Mouse (Mus musculus) adipocyte (in vitro differentiated cells): Measurements from ENCODE around the gene Ppp4r4.
A peak's percentile ranks its signal among the peaks of the same experiment; 100 is the strongest.
"Not testable (repeated sequence)": the region's sequence is repeated elsewhere in the genome, so short reads cannot be mapped to it uniquely, and the experiment has no call there.

ENCODE experiments used
- DNase-seq: peaks from one replicate; pipeline ENCODE4 v3.0.0-alpha.2; 2016; ENCODE audit warnings: low spot score

Gene Ppp4r4

DNA sequence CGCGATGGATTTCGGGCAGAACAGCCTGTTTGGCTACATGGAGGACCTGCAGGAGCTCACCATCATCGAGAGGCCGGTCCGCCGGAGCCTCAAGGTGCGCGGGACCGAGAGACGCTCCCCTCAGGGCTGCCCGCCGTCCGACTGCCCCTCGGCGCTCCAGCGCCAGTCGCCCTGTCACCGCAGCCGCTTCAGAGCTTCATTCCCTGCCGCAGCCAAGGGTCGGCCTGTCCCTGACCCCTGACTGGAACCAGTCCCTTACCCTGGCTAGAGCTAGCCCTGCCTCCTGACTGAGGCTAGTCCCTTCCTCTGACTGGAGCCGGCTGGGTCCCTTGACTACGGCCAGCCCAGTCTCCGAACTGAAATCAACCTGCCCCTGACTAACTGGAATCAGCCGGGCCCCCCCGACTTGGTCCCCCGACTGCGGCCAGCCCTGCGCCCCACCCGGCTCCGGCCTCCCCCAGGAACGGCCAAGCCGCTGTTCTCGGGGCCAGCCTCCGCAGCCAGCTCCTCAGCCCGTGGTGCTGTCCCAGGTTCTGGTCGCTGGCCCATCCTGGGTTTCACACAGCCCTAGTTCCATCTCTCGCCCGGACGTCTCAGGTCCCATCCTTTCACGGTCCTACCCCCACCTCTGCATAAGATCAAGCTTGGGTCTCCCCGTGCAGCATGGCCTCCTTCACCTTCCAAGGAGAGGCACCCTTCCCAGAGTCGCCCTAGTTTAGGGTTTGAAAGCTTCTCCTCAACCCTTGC lies 739 bp downstream of the Ppp4r4 start:
- DNase-seq: no peak

DNA sequence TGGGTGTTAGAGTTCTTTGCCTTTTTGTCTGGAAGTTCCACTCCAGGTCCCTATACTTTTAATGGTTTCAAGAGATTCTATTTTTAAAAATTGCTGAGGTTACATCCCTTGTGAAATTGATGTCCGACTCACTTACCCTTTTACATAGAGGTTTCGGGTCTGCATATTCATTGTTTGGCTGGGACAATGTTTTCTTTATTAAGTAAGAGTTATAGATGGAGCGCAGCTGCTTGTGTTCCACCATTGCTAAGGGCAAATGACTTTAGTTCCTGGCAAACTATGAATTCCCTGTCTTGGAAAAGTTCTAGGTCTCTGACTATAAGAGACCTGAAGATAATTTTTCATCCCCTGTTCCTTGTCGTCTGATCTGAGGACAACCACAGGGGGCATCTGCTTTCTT lies 8.3 kb downstream of the Ppp4r4 start:
- DNase-seq: no peak

DNA sequence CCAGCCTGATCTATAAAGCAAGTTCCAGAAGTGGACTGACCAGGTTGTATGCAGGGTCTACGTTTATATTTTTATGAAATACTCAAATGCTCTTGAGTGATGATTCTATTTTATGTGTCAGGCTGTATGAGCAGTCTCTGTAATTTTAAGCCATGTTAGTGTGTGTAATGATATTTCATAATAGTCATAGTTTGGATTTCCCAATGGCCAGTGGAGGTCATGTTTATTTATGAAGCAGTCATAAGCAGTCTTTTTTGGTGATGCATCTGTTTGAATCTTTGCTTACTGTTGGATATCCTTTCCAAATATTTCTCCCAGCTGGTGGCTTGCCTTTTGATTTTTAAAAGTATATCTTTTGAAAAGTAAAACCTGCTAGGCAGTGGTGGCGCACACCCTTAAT lies 11.3 kb downstream of the Ppp4r4 start:
- no peak for DNase-seq

DNA sequence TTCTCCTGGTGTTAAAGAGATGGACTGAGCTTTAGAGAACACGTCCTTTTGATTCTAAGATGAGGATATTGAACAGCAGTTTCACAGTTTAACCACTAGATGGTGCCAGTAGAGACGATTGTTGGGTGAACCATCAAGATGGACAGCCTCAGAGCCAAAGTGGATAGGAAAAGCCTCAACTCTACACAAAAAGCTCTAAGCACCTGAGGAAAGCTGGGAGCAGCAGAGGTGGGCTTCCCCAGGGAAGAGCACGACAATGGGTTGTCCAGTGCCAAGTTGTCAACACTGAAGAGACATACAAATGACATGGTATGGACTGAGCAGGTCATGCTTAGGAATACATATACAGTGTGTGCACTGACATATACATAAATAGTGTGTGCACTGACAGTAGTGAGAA lies 12.1 kb downstream of the Ppp4r4 start:
- DNase-seq: peak; percentile 62

DNA sequence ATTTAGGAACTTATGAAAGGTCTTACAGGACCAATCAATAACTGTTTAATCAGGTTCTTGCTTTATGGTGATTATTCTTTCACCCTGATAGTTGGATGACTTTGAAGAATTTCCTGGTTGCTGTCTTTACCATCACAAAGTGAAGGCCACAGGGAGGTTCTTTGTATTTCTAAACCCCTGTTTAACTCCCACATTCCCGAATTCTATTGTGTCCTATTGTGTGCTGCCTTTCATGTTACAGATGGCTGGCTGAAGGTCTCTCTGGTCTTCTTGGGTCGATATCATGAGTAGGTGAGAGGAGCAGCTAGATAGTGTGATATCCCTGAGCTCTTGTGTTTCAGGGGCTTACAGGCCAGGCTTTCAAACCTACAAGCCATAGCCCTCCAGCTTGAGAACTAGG lies 15.4 kb downstream of the Ppp4r4 start:
- DNase-seq: no peak

DNA sequence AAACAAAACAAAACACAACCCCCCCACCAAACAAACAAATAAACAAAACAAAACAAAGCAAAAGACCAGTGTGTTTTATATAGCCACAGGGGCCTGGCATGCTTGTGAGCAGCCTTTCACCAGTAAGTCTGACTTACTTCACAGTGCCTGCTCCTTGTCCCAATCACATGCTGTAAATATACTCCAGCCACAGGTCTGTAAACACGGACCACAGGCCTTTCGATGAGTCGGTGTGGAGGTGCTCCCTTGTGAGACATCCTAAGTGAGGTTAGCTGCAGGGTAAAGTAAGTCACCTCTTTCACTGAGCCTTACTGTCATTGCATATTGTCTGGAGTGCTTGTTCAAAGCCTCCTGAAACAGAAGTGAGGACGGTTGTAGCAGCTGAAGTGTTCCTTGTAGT lies 16.4 kb downstream of the Ppp4r4 start:
- no peak for DNase-seq

DNA sequence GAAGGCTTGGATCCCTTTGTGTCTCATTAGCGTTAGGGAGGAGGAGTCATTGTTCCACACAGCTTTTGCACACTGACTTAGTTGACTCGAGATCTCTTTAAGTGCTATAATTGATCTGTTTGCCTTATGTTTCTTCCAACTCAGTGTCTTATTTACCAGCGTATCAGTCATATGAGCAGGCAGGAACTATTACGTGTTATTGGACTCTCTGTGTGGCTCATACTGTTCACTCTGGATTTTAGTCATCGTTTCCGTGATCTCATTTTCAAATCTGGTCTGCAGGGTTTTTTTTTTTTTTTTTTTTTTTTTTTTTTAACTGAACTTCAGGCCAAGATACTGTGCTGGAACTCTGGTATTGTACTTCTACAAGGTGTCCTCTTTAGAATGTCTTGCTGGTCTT lies 18.0 kb downstream of the Ppp4r4 start:
- DNase-seq: no peak

DNA sequence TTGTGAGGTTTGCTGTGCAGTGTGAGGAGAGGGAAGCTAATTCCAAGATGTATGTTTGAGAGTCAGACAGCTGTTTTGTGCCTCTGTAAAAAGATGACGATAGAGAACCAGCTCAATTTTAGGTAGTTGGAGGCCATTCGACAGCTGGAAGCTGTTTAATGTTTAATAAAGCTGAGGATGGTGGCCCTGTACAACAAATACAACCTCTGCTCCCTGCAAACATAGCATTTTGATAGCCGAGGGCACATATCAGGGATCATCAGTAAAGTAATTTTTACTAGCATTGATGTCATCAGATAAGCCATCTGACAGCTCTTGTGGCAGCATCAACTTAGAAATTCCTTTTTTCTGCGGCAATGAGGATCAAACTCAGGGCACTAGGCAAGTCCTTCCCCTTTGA lies 19.3 kb downstream of the Ppp4r4 start:
- DNase-seq: no peak

DNA sequence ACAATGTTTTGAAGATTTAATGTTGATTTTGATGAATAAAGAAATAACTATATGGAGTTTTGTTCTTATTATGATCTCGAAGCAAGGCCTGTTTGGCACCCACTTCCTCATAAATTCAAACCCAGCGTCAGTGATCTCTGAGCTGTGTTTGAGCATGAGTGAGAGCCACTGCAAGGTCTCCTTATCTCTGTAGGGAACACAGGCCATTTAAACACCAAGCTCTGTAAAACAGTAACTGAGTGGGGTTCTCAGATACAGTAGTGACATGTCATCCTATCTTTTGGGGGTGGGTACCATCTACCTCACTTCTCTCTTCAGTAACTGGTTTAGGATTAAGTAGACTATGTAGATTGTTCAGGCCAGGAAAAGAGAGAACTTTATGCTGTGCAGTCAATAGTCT lies 20.4 kb downstream of the Ppp4r4 start:
- DNase-seq: no peak

DNA sequence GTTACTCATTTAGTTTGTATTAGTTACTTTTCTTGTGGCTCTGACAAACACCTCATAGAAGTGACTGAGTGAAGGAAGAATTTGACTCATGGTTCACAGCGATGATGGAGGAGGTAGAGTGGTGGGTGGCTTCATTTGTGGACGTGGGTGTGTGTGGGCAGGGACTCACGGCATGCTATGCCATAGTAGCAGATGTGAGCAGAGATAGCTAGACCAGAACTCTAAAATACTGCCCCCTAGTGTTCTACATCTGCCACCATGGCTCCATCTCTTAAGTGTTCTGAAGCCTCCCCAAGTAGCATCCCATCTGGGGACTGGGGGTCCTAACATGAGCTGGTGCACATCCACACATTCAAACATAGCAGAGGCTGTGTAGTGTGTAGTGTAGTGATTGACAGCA lies 21.4 kb downstream of the Ppp4r4 start:
- DNase-seq: no peak

DNA sequence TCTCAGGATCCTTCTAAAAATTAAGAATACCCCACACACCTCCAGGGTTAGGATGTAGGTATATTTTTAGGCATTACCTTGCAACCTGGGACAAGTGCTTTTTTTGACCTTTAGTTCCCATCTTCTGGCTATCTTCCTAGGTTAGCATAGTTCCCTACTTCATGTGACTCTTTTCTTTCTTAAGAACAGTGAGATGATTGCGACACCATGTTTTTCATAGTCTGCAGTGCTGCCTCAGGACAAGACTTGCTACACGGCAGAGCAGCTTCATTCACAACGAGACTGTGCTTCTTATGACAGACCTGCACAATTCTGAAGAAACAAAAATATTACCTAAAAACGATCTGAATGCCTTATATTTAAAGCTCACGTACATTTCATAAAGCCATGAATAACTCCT lies 24.8 kb downstream of the Ppp4r4 start:
- peak; percentile 45 for DNase-seq

DNA sequence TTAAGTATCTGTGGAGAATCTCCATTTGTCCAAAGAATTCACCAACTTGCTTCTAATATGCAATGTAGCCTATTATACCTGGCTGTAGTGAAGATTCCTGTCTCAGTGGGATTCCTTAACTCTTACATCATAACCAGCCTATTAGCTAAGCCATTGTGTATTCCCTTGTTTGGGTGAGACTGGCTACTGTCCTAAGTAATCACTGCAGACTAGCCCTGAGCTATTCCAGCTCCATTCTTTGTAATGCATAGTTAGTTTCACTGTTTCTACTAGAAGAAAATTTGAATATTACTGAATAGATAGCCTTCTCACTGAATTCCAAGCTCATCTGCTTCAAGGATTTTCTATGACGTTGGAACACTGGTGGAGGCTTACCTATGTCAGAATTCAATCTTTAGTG lies 32.6 kb downstream of the Ppp4r4 start:
- no peak for DNase-seq

DNA sequence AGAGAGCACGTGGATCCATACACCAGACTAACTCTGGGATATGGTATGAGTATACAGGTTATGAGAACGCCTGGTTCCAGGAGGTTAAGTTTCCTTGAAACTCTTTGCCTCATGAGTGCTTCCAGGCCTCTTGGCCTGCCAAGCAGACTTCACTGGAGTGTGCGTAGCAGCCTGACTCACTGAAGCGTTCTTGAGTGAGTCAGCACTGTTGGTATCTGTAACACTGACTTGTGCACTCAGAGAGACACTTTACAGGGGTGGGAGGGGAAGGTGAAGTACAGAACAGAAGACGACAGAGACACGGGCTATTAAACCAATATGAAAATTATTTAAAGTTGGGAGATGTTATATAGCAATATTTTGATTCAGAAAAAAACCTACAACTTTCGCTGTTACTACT lies 33.1 kb downstream of the Ppp4r4 start:
- DNase-seq: no peak

DNA sequence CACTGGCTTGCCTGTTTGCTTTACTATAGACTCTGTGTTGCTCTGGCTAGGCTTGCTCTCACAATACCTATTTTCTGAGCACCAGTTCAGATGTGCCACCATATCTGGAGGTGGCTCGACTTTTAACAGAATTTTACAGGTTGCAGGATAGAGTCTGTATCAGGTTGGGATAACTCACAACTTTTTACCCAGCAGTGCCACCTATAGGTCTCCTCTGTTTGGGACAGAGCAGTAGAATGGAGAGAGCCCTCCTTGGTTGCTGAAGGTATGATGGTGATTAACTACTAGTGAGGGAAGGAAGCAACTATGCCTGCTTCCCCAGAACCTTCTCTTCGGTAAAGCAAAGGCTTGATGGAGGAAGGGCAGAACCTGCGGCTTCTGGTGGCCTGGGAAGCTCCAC lies 35.0 kb downstream of the Ppp4r4 start:
- peak; percentile 4 for DNase-seq

DNA sequence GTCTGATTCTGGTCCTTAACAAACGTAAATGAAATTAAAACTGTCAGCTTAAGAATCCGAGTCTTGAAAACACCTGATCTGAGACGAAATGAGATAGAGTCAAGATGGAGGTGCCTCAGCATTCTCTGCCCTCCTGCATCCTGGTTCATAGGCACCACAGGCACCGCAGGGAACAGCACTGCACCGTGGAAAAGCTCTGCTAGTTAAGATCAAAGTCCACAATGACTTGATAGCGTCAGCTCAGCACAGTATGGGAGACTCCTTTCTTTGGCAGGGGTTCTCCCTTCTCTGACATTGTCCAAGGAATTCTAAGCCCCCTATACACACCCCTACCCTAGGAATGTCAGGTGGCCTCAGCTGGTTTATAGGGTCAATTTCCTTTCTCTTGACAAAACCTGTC lies 37.6 kb downstream of the Ppp4r4 start:
- DNase-seq: no peak

DNA sequence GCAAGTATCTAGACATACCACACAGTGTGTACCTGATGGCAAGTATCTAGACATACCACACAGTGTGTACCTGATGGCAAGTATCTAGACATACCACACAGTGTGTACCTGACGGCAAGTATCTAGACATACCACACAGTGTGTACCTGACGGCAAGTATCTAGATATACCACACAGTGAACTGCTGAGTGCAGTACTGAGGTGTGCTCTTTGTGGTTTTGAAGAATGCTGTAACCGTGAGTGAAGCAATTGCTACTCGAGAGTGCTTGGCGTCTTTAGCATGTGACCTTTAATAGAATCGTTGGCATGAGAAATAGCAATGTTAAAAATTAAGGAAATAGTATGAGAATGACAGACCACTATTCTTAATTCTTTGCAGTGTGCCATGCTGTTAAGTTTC lies 46.1 kb downstream of the Ppp4r4 start:
- DNase-seq: not testable (repeated sequence)

DNA sequence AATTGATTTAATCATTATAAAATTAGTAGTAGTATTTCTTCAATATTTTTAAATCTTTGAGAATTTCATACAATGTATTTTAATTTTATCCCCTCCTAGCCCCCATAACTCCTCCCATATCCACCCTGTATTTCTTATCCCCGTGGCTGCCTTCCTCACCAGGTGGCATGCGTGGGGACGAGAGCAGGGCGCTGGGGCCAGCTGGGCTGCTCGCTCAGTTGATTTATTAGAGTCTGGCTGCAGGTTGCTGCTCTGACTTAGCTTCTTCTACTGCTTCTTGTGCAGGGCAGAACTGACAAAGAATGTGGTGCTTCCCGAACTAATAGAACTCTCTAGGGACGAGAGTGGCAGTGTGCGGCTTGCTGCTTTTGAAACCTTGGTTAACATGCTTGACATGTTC lies 51.7 kb downstream of the Ppp4r4 start:
- DNase-seq: no peak

DNA sequence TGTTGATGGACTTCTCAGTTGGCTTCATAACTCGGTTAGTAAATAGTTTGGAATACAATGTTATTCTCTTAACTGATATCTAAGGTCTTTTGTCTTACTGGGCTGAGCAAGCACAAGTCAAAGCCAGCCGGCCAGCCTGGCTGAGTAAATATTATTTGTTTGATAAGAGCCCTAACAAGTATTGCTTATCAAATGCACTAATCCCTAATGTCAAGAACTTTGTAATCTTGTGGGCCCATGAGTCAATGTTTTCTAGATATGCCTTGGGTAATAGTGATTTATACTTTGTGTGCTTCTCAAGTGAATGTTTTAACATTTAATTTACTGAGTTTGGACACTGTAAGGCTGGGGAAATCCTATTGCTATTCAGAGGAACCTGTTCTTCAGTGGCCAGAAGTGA lies 66.3 kb downstream of the Ppp4r4 start:
- no peak for DNase-seq

DNA sequence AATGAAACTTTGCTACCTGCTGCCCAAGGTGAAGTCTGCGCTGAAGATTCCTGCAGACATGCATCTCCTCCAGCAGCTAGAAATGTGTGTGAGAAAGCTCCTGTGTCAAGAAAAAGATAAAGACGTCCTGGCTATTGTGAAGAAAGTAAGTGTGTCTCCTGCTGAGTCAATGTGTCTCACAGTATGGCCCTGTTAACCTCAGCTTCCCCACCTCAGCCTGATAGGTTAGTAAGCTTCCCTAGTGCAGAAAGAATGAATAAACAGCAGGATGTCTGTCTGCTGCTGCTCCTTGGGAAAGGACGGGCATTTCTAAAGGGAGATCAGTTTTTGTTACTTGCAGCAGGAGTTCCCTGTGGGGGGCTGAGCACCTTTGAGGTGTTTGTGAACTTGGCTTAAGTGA lies 68.3 kb downstream of the Ppp4r4 start:
- no peak for DNase-seq

DNA sequence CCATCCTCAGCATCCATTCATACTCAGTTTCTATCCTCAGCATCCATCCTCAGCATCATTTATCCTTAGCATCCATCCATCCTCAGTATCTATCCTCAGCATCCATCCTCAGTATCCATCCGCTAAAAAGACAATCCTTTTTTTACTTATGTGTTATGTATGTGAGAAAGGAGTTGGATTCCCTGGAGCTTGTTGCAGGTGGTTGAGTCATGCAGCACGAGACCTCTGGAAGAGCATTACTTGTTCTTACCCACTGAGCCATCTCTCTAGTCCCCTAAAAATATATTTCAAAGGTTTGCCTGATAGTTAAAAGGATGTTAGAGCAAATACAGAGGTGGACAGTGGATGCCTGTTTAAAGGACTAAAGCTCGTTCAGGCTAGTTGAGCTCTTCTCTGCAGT lies 69.8 kb downstream of the Ppp4r4 start:
- DNase-seq: no peak

DNA sequence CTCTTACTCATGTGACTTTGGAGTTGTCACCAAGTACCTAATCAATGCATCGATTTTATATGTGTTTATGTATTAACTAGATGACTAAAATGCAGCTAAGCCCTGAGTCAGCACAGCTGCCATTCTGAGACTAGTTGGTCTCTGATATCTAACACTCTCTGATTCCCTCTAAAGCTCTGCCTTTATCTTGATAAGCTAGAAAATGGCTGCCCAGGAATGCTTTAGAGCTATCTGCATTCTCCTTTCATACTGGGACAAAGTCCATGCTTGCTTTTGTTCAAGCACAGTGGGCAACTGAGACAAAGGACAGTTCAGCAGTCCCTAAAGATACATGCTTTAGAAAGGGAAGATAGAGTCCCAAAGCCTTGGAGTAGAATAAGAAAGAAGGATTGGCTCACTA lies 83.1 kb downstream of the Ppp4r4 start:
- DNase-seq: no peak

DNA sequence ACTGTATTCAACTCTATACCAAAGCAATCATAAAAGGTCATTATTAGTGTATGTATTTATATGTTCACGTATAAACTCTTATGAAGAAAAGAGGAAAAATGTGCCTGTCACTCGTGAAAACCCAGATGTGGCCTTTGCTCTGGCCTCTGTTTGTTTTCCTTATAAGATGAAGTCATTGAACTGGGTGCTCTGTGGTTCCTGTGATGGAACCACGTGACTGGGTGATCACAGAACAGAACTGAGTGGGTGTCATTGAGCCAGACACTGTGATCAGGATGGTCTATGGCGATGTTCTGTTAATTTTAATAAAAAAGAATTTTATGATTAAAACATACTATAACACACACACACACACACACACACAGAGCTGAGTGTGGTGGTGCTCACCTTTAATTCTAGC lies 83.7 kb downstream of the Ppp4r4 start:
- no peak for DNase-seq

DNA sequence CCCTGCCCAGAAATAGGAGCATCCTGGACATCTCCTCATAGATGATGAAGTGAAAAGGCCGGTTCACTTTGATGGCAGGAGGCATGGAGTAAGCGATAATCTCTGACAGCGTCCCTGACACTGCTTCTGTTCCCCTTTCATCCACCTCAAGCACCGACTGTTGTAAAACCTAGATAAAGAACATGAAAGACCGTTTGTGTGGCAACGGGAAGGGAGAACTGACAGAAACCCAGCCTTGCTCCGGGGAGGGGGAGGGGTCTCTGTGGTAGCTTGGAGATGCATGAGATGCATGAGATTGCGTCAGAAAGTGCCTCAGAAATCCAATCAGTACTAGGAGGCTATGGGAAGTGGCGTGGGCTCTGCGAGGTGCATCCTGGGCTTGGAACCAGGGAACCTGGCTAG lies 84.8 kb downstream of the Ppp4r4 start:
- no peak for DNase-seq

DNA sequence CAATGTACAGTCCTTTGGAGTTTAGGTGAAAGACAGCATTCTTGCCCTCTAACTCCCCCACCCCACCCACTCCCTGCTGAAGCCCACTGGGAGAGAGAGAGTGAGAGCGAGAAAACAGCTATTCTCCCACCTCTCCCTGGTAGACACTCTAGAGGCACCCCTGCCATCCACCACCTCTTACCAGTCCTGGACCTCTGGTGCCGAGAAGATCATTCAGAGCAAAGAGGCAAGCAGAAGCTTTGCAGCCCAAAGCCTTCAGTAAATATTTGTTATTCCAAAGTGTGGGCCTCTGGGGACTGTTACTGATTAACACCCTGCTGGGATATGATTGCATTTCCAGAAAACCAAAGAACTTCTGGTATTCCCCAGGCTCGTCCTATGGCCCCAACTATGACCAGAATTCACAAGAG lies 99.1 kb downstream of the Ppp4r4 start, which contains the start of gene Serpina10:
Gene Serpina10 (minus strand): TSS at position 242 of the 410 bp plus-strand sequence.
- no peak for DNase-seq

DNA sequence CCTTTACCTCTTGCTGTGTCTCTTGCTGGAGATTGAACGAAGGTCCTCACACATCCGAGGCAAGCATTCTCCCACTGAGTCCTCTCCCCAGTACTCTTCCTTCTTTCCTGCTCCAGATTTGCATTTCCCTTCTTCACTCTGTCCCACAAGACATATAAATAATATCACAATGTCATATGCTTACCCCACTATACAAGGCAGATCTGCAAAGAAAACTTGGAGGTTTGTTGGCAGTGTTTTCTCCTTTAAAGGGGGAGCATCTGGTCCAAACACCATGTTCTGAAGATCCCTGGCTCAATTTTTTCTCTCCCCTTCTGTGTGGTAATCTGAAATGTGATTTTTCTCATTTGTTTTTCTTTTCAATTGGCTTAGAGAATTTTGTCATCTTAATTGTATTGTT lies 102.3 kb downstream of the Ppp4r4 start:
- DNase-seq: no peak
